Mouse (Mus musculus): ENCODE results near the gene Galnt7.
"Not testable (repeated sequence)": the region's sequence is repeated elsewhere in the genome, so short reads cannot be mapped to it uniquely, and the experiment has no call there.

Gene Galnt7

GRCm38 (mm10) chr8:57538601-57539000, 114.2 kb downstream of the Galnt7 start:
- DNase-seq, result no peak

- DNase-seq, result no peak
Measured at GRCm38 (mm10) chr8:57536167-57536566, 116.7 kb downstream of the Galnt7 start.

- DNase-seq, result no peak
Measured at GRCm38 (mm10) chr8:57534495-57534894, 118.3 kb downstream of the Galnt7 start.

GRCm38 (mm10) chr8:57533106-57533505, 119.7 kb downstream of the Galnt7 start:
- DNase-seq, result no peak

GRCm38 (mm10) chr8:57532223-57532622, 120.6 kb downstream of the Galnt7 start:
- DNase-seq, result no peak

GRCm38 (mm10) chr8:57530666-57531349, 122.0 kb downstream of the Galnt7 start:
- peak; percentile 81 to 82 for DNase-seq

- DNase-seq, result no peak
Measured at GRCm38 (mm10) chr8:57530238-57530637, 122.6 kb downstream of the Galnt7 start.

GRCm38 (mm10) chr8:57528036-57528435, 124.8 kb downstream of the Galnt7 start:
- DNase-seq, result no peak

GRCm38 (mm10) chr8:57520186-57520786, 132.5 kb downstream of the Galnt7 start:
- DNase-seq, result no peak

- DNase-seq, result no peak
Measured at GRCm38 (mm10) chr8:57517723-57518122, 135.1 kb downstream of the Galnt7 start.

- DNase-seq, result not testable (repeated sequence)
Measured at GRCm38 (mm10) chr8:57516685-57517084, 136.1 kb downstream of the Galnt7 start.

GRCm38 (mm10) chr8:57513178-57513661, 139.6 kb downstream of the Galnt7 start:
- not testable (repeated sequence) for DNase-seq

GRCm38 (mm10) chr8:57512141-57513056, 140.4 kb downstream of the Galnt7 start:
- DNase-seq, result peak; percentile 38 to 41

- DNase-seq, result peak; percentile 99 to 100
Measured at GRCm38 (mm10) chr8:57511316-57512118, 141.3 kb downstream of the Galnt7 start, which contains the start of gene Hmgb2. Gene Hmgb2 (plus strand): TSS chr8:57511907.

GRCm38 (mm10) chr8:57510791-57511315, 142.0 kb downstream of the Galnt7 start:
- DNase-seq, result peak in 1 of 2 experiments; percentile 13

- no peak for DNase-seq
Measured at GRCm38 (mm10) chr8:57508657-57509056, 144.2 kb downstream of the Galnt7 start.

- DNase-seq, result no peak
Measured at GRCm38 (mm10) chr8:57507556-57508063, 145.2 kb downstream of the Galnt7 start.

- not testable (repeated sequence) for DNase-seq
Measured at GRCm38 (mm10) chr8:57505500-57505899, 147.3 kb downstream of the Galnt7 start.

- peak; percentile 90 to 91 for DNase-seq
Measured at GRCm38 (mm10) chr8:57503641-57504040, 149.2 kb downstream of the Galnt7 start.

GRCm38 (mm10) chr8:57498847-57499511, 153.9 kb downstream of the Galnt7 start:
- DNase-seq, result no peak

GRCm38 (mm10) chr8:57498494-57498846, 154.4 kb downstream of the Galnt7 start:
- DNase-seq, result no peak

Measured in B cell, adult 2 months (primary cell).